Mouse (Mus musculus): Measurements from ENCODE around the gene Ncln.
A peak's percentile ranks its signal among the peaks of the same experiment; 100 is the strongest.
"Not testable (repeated sequence)": the region's sequence is repeated elsewhere in the genome, so short reads cannot be mapped to it uniquely, and the experiment has no call there.

Gene Ncln

GRCm38 (mm10) chr10:81462415-81462804, 33.8 kb downstream of the Ncln start:
- DNase-seq (ENCODE audit: inconsistent ontology term) = no peak

- DNase-seq (ENCODE audit: inconsistent ontology term) = no peak
These were observed 34.3 kb downstream of the Ncln start for GRCm38 (mm10) chr10:81461673-81462414.

GRCm38 (mm10) chr10:81460951-81461350, 35.2 kb downstream of the Ncln start:
- DNase-seq (ENCODE audit: inconsistent ontology term) = no peak

DNA sequence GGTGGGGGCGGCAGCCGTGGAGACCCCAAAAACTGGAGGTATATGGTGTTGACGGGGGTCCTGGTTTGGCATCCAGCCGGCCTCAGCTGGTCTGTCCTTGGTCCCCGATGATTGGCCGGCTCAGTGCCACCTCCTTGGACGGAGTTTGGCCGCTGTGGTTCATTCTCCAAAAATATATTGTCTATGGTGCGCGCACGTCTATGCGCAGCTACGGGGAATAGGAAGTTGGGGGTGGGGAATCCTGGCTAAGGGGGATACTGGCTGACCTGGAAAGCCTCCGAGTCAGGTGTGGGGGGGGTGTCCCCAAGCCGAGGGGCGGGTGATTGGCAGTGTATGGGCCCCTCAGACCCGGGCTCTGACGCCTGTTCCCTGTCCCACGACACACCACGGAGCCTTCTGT, 35.7 kb downstream of the Ncln start:
- DNase-seq (ENCODE audit: inconsistent ontology term) = no peak

- DNase-seq (ENCODE audit: inconsistent ontology term) = no peak
These were observed 36.8 kb downstream of the Ncln start for GRCm38 (mm10) chr10:81459399-81459798.

GRCm38 (mm10) chr10:81458267-81458666, 37.9 kb downstream of the Ncln start:
- DNase-seq (ENCODE audit: inconsistent ontology term) = no peak

- DNase-seq (ENCODE audit: inconsistent ontology term) = no peak
These were observed 38.6 kb downstream of the Ncln start for GRCm38 (mm10) chr10:81457624-81458023.

GRCm38 (mm10) chr10:81456983-81457563, 39.1 kb downstream of the Ncln start:
- no peak for DNase-seq (ENCODE audit: inconsistent ontology term)

- DNase-seq (ENCODE audit: inconsistent ontology term) = no peak
These were observed 40.9 kb downstream of the Ncln start, which contains the start of gene Nfic for GRCm38 (mm10) chr10:81455181-81455895. Nfic (minus strand) TSS chr10:81455635.

DNA sequence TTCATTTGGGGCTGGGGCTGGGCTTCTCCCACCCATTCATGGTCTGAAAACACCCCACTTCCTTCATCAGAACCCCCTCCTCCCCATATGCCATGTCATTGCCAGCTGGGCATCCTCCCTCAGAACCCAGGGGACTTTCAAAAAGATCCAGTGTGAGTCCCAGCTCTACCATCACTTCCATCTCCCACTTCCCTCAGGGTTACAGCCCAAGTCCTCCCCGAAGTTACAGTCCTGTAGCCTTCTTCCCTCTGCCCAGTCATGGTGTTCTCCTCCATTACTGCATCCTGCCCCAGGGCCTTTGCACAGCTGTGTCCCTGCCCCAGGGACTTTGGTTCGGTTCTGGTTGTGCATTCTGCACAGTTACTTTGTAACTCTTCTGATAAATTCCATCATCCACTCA, 42.1 kb downstream of the Ncln start:
- no peak for DNase-seq (ENCODE audit: inconsistent ontology term)

DNA sequence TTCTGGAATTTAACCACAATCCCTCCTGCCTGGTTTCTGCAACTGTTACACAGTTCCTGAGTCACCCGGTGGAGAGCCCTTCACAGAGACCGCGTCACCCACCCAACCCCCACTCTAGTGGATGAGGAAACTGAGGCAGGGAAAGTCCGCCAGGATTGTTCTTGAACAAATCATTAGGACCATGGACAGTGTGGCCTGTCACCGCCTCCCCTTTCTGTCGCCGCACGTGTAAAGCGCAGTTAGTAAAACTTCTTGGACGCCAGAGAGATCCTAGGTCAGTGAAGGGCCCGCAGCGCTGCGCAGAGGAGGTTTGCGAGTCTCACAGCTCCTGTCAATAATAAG, 43.3 kb downstream of the Ncln start:
- no peak for DNase-seq (ENCODE audit: inconsistent ontology term)

DNA sequence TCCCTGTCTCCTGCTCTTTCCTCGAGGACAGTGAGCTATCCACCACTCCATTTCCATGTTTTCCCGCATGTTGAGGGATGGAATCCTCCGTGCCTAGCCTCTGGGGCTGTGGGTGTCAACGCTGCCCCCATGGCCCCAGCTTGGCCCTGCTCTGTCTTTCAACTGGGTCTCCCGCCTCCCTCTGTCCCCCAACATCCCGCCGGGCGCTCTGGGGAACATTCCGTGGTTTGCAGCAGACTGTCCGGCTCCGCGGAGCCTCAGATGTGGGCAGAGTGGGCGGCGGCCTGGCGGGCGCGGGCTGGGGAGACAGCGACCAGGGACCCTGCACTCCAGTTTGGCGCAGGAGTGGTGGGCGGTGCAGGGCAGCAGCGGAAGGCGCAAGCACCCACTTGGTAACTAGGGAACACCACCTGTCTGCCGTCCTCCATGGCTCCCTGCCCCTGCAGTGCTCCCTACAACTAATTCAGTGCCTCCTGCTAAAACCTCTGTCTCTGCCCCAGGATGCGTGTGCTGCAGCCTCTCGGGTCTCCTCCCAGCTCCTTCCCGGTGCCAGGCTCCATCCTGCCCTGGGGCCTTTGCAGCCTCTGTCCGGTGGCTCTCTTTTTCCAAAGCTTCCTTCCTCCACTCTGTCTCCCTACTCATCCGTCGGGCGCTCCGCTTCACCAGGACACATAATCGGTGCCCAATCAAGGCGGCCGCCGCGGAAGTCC, 43.8 kb downstream of the Ncln start:
- DNase-seq (ENCODE audit: inconsistent ontology term) = peak; percentile 77

DNA sequence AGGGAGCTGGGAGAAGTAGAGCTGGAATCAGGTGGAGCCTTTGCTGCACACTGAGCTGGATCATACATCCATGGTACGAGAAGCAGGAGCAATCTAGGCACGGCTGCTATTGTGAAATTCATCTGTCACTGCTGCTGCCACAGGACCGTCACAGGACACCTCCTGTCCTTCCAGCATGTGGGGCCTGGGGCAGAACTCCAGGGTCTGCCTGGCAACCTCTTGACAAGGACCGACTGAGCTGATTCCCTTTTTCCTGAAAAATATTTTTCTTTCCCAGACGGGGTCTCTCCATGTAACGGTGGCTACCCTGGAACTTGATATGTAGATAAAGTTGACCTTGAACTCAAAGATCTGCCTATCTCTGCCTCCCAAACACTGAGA, 44.8 kb downstream of the Ncln start:
- no peak for DNase-seq (ENCODE audit: inconsistent ontology term)

GRCm38 (mm10) chr10:81450641-81451364, 45.4 kb downstream of the Ncln start:
- no peak for DNase-seq (ENCODE audit: inconsistent ontology term)

- peak; percentile 67 for DNase-seq (ENCODE audit: inconsistent ontology term)
These were observed 46.1 kb downstream of the Ncln start for GRCm38 (mm10) chr10:81450140-81450539.

DNA sequence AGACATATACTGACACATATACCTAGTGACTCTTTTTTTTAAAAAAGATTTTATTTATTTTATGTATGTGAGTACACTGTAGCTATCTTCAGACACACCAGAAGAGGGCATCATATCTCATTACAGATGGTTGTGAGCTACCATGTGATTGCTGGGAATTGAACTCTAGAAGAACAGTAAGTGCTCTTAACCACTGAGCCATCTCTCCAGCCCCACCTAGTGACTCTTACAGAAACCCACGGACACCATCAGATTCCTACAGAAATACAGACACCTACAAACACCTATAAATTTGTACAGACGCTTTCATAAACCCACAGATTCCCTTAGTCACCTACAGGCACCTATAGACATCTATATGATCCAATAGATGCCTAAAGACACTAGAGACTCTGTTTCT, 50.7 kb downstream of the Ncln start:
- not testable (repeated sequence) for DNase-seq (ENCODE audit: inconsistent ontology term)

DNA sequence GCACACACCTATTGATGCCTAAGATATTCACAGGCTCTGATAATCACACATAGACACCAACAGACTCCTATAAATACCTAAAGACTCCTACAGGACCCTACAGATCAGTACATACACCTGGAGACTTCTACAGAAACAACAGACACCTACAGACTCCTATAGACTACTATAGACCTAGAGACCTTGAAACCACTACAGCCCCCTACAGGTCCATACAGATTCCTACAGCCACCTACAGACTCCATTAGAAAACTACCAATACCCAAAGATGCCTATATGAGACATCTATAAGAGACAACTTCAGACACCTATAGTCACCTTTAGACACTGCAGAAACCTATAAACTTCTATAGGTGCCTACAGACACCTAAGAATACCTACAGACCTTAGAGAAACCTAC, 55.2 kb downstream of the Ncln start:
- DNase-seq (ENCODE audit: inconsistent ontology term) = no peak

Measured in Muller cell, postnatal 12 days (primary cell).